Mouse (Mus musculus) MEL (cell line): ENCODE measurements around the gene Gm21970. TPM values are rescaled to one million over a fixed set of nuclear protein-coding genes. Genes with fewer than 3 reads are reported as not detected.

ENCODE experiments used
- DNase-seq: peaks from one replicate; pipeline ENCODE4 v3.0.0; 2011; ENCODE audit warnings: low read depth, low spot score
- H3K27ac ChIP-seq: 2 replicates; pipeline ENCODE4 v1.5.1; 2012; ENCODE audit warnings: low read depth, mild to moderate bottlenecking, control low read depth, low read length, moderate library complexity; ENCODE audit not compliant: control insufficient read depth
- H3K27me3 ChIP-seq, 2 experiments: fragments of 150-350 bp in 1 of 2; sonication (generic) in 1 of 2; 2 replicates each; pipeline ENCODE4 v1.6.1; 2012; ENCODE audit warnings: low read length in 2 of 2, mild to moderate bottlenecking in 2 of 2, improper control_type of control experiment in 1 of 2, moderate library complexity in 1 of 2; ENCODE audit not compliant: insufficient read depth in 2 of 2, control insufficient read depth in 1 of 2
- H3K36me3 ChIP-seq, 2 experiments: 2 replicates each; pipeline ENCODE4 v1.6.1; 2012 to 2014; ENCODE audit warnings: low read length in 2 of 2, improper control_type of control experiment in 1 of 2, inconsistent platforms in 1 of 2, mild to moderate bottlenecking in 1 of 2; ENCODE audit not compliant: insufficient read depth in 2 of 2, control insufficient read depth in 1 of 2
- H3K4me1 ChIP-seq, 2 experiments: fragments of 150-350 bp in 1 of 2; sonication (generic) in 1 of 2; 2 replicates each; pipeline ENCODE4 v1.6.1; 2012; ENCODE audit warnings: low read length in 2 of 2, improper control_type of control experiment in 1 of 2, mild to moderate bottlenecking in 1 of 2; ENCODE audit not compliant: insufficient read depth in 2 of 2, control insufficient read depth in 1 of 2
- H3K4me3 ChIP-seq, 2 experiments: fragments of 150-350 bp in 1 of 2; sonication (generic) in 1 of 2; 2 replicates each; pipeline ENCODE4 v1.5.1; 2012; ENCODE audit warnings: low read depth in 2 of 2, low read length in 2 of 2, mild to moderate bottlenecking in 2 of 2, moderate library complexity in 2 of 2, control low read depth in 1 of 2, improper control_type of control experiment in 1 of 2; ENCODE audit not compliant: control insufficient read depth in 1 of 2, insufficient read depth in 1 of 2
- H3K79me2 ChIP-seq: 2 replicates; pipeline ENCODE4 v1.6.1; 2012; ENCODE audit warnings: mild to moderate bottlenecking, low read length, moderate library complexity; ENCODE audit not compliant: control insufficient read depth, poor library complexity, insufficient read depth
- H3K9ac ChIP-seq: 2 replicates; pipeline ENCODE4 v1.6.1; 2012; ENCODE audit warnings: low read depth, mild to moderate bottlenecking, control low read depth, low read length, moderate library complexity; ENCODE audit not compliant: control insufficient read depth, poor library complexity, severe bottlenecking
- H3K9me3 ChIP-seq: fragments of 150-350 bp; sonication (generic); replicated peaks from 2 replicates; pipeline ENCODE4 v1.6.1; 2012; ENCODE audit warnings: mild to moderate bottlenecking, low read length, improper control_type of control experiment, moderate library complexity; ENCODE audit not compliant: insufficient read depth
- BHLHE40 ChIP-seq: IDR thresholded peaks from 2 replicates; pipeline ENCODE4 v1.6.1; 2012; ENCODE audit warnings: low read depth, mild to moderate bottlenecking, inconsistent platforms, low read length, improper control_type of control experiment, borderline replicate concordance
- ETS1 ChIP-seq: IDR thresholded peaks from 2 replicates; pipeline ENCODE4 v1.6.1; 2012; ENCODE audit warnings: low read depth, mild to moderate bottlenecking, inconsistent platforms, low read length, improper control_type of control experiment, moderate library complexity
- GATA1 ChIP-seq: IDR thresholded peaks from 2 replicates; pipeline ENCODE4 v1.6.1; 2011; ENCODE audit warnings: low read depth, low read length, improper control_type of control experiment
- JUND ChIP-seq: IDR thresholded peaks from 2 replicates; pipeline ENCODE4 v1.6.1; 2011; ENCODE audit warnings: low read depth, mild to moderate bottlenecking, improper control_type of control experiment, low read length
- KAT2A ChIP-seq: conservative IDR thresholded peaks from 2 replicates; pipeline ENCODE4 v1.6.1; 2012; ENCODE audit warnings: low read depth, low read length, improper control_type of control experiment, inconsistent platforms
- MAFK ChIP-seq: IDR thresholded peaks from 2 replicates; pipeline ENCODE4 v1.6.1; 2011; ENCODE audit warnings: low read depth, mild to moderate bottlenecking, low read length, improper control_type of control experiment, borderline replicate concordance
- MEF2A ChIP-seq: IDR thresholded peaks from 2 replicates; pipeline ENCODE4 v1.6.1; 2014; ENCODE audit warnings: low read depth, mild to moderate bottlenecking, inconsistent platforms, low read length, improper control_type of control experiment; ENCODE audit not compliant: poor library complexity, insufficient replicate concordance, severe bottlenecking; ENCODE audit errors: extremely low read depth
- MYC ChIP-seq: IDR thresholded peaks from 2 replicates; pipeline ENCODE4 v1.6.1; 2011; ENCODE audit warnings: low read depth, mild to moderate bottlenecking, low read length, improper control_type of control experiment, moderate library complexity
- NELFE ChIP-seq: IDR thresholded peaks from 2 replicates; pipeline ENCODE4 v1.6.1; 2011; ENCODE audit warnings: low read depth, low read length, improper control_type of control experiment
- RAD21 ChIP-seq: IDR thresholded peaks from 2 replicates; pipeline ENCODE4 v1.6.1; 2011; ENCODE audit warnings: mild to moderate bottlenecking, low read depth, low read length, improper control_type of control experiment
- RCOR1 ChIP-seq: IDR thresholded peaks from 2 replicates; pipeline ENCODE4 v1.6.1; 2012; ENCODE audit warnings: low read depth, mild to moderate bottlenecking, inconsistent platforms, low read length, improper control_type of control experiment
- SMC3 ChIP-seq: IDR thresholded peaks from 2 replicates; pipeline ENCODE4 v1.6.1; 2011; ENCODE audit warnings: low read depth, low read length, improper control_type of control experiment
- TBP ChIP-seq: IDR thresholded peaks from 2 replicates; pipeline ENCODE4 v1.8.0; 2011; ENCODE audit warnings: low read depth, low read length, improper control_type of control experiment
- USF2 ChIP-seq, 2 experiments: IDR thresholded peaks; 2 replicates each; pipeline ENCODE4 v1.6.1; 2011 to 2012; ENCODE audit warnings: improper control_type of control experiment in 2 of 2, low read length in 2 of 2, borderline replicate concordance in 1 of 2, inconsistent platforms in 1 of 2, low read depth in 1 of 2, mild to moderate bottlenecking in 1 of 2; ENCODE audit not compliant: insufficient read depth in 1 of 2
- ZC3H11A ChIP-seq: IDR thresholded peaks from 2 replicates; pipeline ENCODE4 v1.6.1; 2012; ENCODE audit warnings: low read depth, mild to moderate bottlenecking, inconsistent platforms, low read length, improper control_type of control experiment
- ZMIZ1 ChIP-seq: IDR thresholded peaks from 2 replicates; pipeline ENCODE4 v1.6.1; 2012; ENCODE audit warnings: low read depth, mild to moderate bottlenecking, inconsistent platforms, low read length, improper control_type of control experiment, moderate library complexity
- polyA plus RNA-seq, 2 experiments: library from polyadenylated mRNA; stranded (reverse) in 1 of 2; unstranded in 1 of 2; fragments of >175 nt in 1 of 2; fragments of >200 nt in 1 of 2; gene quantifications; 2 replicates each; pipeline versions ENCODE4 v1.2.1 to v1.2.4; 2012; ENCODE audit warnings: low replicate concordance in 2 of 2, low read depth in 1 of 2; ENCODE audit not compliant: insufficient read length in 2 of 2, insufficient read depth in 1 of 2, missing spikeins in 1 of 2
- total RNA-seq: library from RNA; depleted of rRNA; stranded (reverse); fragments of 300-350 nt; gene quantifications from 2 replicates; pipeline ENCODE4 v1.2.3, GENCODE M21; 2012

Gene Gm21970
- total and polyA plus RNA-seq, 3 experiments: not detected

DNA sequence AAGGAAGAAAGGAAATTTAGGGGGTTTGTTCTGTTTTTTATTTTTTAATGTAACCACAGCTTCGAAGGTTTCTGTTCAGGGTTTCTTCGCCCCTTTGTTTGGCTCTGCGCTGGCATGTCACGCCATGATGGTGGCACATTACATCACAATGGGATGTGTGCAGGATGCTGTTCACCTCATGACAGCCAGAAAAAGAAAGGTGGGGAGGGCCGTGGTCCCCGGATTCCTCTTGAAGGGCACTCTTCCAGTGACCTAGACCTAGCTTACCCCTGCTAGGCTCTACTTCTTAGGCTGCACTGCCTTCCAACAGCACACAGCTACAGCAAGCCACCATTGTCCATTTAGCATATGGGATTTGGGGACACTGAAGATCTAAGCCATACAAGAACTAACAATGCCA is 34.3 kb downstream of the Gm21970 start:
- no peak overlapping the region for H3K27ac ChIP-seq
- no peak overlapping the region for H3K4me3 ChIP-seq
- no peaks in the 10 kb centered on the region for H3K79me2 ChIP-seq
- no peaks in the 10 kb centered on the region for H3K27me3 ChIP-seq
- no peaks in the 10 kb centered on the region for H3K4me1 ChIP-seq
- H3K9me3 ChIP-seq: no peaks in the 10 kb centered on the region
- no peak overlapping the region for H3K9ac ChIP-seq
- no peak for DNase-seq
- H3K36me3 ChIP-seq: no peaks in the 10 kb centered on the region
- no peak for TF ChIP-seq ZC3H11A
- TF ChIP-seq TBP: no peak
- no peak for TF ChIP-seq RCOR1
- no peak for TF ChIP-seq USF2 (IDR thresholded peaks at IDR 0.05; ENCODE audit: borderline replicate concordance in 1 of 2, insufficient read depth in 1 of 2, low read depth in 1 of 2, low read length in 2 of 2)
- no peak for TF ChIP-seq JUND
- no peak for TF ChIP-seq RAD21
- TF ChIP-seq, all 39 proteins: peak for 0

- no peak for TF ChIP-seq MEF2A
- TF ChIP-seq KAT2A: no peak
- TF ChIP-seq SMC3: no peak
- TF ChIP-seq BHLHE40: no peak
- Histone ChIP-seq H3K36me3 (no peaks in the 10 kb centered on the region), H3K27me3 (no peaks in the 10 kb centered on the region), H3K27ac (no peak overlapping the region), H3K79me2 (no peaks in the 10 kb centered on the region), H3K9me3 (no peaks in the 10 kb centered on the region), H3K4me1 (no peaks in the 10 kb centered on the region), H3K4me3 (no peak overlapping the region), H3K9ac (no peak overlapping the region)
- no peak for DNase-seq
Observed at GRCm38 (mm10) chr16:91426586-91426985, 35.1 kb downstream of the Gm21970 start.

- Histone ChIP-seq H3K79me2 (no peaks in the 10 kb centered on the region), H3K27ac (no peak overlapping the region), H3K36me3 (no peaks in the 10 kb centered on the region), H3K4me1 (no peaks in the 10 kb centered on the region), H3K9me3 (no peaks in the 10 kb centered on the region), H3K4me3 (no peak overlapping the region), H3K9ac (no peak overlapping the region), H3K27me3 (no peaks in the 10 kb centered on the region)
- TF ChIP-seq ETS1: no peak
- no peak for TF ChIP-seq ZMIZ1
- no peak for TF ChIP-seq KAT2A
- no peak for TF ChIP-seq MAFK
- no peak for TF ChIP-seq BHLHE40
- TF ChIP-seq ZC3H11A: no peak
- no peak for TF ChIP-seq NELFE
- no peak for TF ChIP-seq MYC
- no peak for TF ChIP-seq RCOR1
- no peak for TF ChIP-seq GATA1
- no peak for TF ChIP-seq RAD21
- no peak for DNase-seq
Observed at GRCm38 (mm10) chr16:91427461-91427860, 35.9 kb downstream of the Gm21970 start.
